Mouse (Mus musculus) kidney, adult 2 months (tissue): Measurements from ENCODE around the gene Cyth4. TPM values are rescaled to one million over a fixed set of nuclear protein-coding genes. Genes with fewer than 3 reads are reported as not detected.

ENCODE experiments used
- DNase-seq: peaks from one replicate; pipeline ENCODE4 v3.0.0; 2021
- H3K27ac ChIP-seq: fragments of 200-500 bp; 2 replicates; pipeline ENCODE4 v1.5.1; 2012; ENCODE audit warnings: low read depth, low read length, control low read depth, inconsistent platforms; ENCODE audit not compliant: insufficient read depth
- H3K27me3 ChIP-seq: fragments of 200-500 bp; replicated peaks from 2 replicates; pipeline ENCODE4 v1.6.1; 2012; ENCODE audit warnings: mild to moderate bottlenecking, moderate library complexity, low read length, inconsistent platforms; ENCODE audit not compliant: control insufficient read depth, insufficient read depth
- H3K36me3 ChIP-seq: fragments of 200-500 bp; 2 replicates; pipeline ENCODE4 v1.6.1; 2012; ENCODE audit warnings: mild to moderate bottlenecking, moderate library complexity, low read length, inconsistent platforms; ENCODE audit not compliant: control insufficient read depth, insufficient read depth
- H3K4me1 ChIP-seq: fragments of 200-500 bp; 2 replicates; pipeline ENCODE4 v1.6.1; 2011; ENCODE audit warnings: low read length; ENCODE audit not compliant: control insufficient read depth, insufficient read depth
- H3K4me3 ChIP-seq: fragments of 200-500 bp; 2 replicates; pipeline ENCODE4 v1.5.1; 2011; ENCODE audit warnings: mild to moderate bottlenecking, low read depth, low read length, control low read depth; ENCODE audit not compliant: insufficient read depth
- CTCF ChIP-seq: fragments of 200-500 bp; conservative IDR thresholded peaks from 2 replicates; pipeline ENCODE4 v1.5.1; 2011; ENCODE audit warnings: low read depth, mild to moderate bottlenecking, control low read depth, low read length, moderate library complexity, mixed read lengths; ENCODE audit not compliant: insufficient read depth, insufficient read length
- POLR2A ChIP-seq: fragments of 200-500 bp; IDR thresholded peaks from one replicate; pipeline ENCODE4 v1.6.1; 2011; ENCODE audit warnings: low read depth, low read length, control low read depth
- WGBS: fragments of 180-500 bp; shearing (Covaris S2); methylation state at CpG from one replicate; pipeline ENCODE4 v1.1.7; 2018; 5-methylcytosine and 5-hydroxymethylcytosine counted together
- polyA plus RNA-seq: library from polyadenylated mRNA; depleted of rRNA; stranded (reverse); fragments of >200 nt; gene quantifications from 2 replicates; pipeline ENCODE4 v1.2.3, GENCODE M21; 2012

Gene Cyth4
- polyA plus RNA-seq, 1 experiment, result 12.1 TPM

DNA sequence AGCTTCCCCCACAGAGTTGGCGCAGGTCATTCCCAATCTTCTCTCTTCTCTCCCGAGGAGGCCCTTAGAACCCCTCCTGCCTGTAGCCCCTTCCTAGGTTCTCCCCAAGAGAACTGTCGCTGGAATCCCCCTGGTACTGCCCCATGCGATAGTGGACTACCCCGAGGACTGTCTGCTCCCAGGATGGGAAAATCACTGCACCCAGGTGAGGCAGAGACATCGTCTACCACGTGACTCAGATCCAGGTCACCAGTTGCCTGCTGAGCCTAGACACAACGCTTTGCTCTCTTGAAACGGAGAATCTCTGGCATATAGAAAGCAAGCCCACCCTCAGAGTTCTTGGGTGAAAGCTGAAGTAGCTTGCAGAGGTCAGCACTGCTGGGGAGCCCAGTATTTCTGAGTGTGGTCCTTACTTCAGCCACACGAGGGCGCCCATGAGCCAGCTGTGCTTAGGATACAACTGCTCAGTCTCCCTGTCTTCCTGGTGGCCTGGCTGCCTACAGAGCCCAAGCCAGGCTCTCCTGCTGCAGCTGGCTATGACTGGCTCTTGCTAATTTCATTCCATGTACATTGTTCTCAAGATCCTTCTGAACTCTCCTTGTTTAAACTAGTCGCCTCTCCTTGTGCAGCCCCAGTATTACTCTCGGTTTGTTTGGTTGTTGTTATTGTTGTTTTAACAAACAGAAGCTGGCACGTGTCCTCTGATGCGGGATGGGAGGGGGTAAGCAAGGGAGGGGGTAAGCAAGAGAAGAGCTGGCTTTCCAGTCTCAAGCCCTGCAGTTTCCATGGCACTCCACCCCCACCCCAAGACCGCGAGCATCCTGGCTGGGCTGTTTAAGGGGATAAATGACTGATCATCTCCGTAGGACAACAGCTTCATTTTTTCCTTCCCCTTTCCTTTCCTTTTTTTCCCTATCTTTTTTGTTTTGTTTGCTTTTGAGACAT lies 9.5 kb upstream of the Cyth4 start:
- H3K4me3 ChIP-seq, result no peak overlapping the region
- DNase-seq, result peak; percentile 86
- no peaks in the 10 kb centered on the region for H3K27me3 ChIP-seq
- WGBS, result 56% methylated on average over 18 of the region's 18 CpGs
- no peaks in the 10 kb centered on the region for H3K36me3 ChIP-seq
- no peaks in the 10 kb centered on the region for H3K4me1 ChIP-seq
- TF ChIP-seq POLR2A (no peak), CTCF (peak; percentile 91)
- H3K27ac ChIP-seq, result no peak overlapping the region

DNA sequence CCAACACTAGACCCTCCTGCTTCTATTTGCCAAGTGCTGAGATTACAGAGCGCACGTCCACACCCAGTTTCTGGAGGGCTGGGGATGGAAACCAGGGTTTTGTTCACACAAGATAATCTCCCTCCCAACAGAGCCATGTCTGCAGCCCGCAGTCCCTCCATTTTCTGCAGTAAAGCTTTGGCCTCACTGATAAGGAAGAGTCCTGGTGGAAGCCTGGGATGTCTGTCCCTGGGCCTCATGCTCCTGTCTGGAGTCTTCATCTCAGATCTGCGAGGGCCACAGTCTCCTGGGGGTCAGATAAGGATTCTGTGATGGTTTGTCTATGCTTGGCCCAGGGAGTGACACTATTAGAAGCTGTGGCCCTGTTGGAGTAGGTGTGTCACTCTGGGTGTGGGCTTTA lies 8.8 kb upstream of the Cyth4 start:
- Histone ChIP-seq H3K36me3 (no peaks in the 10 kb centered on the region), H3K4me3 (no peak overlapping the region), H3K4me1 (no peaks in the 10 kb centered on the region), H3K27ac (no peak overlapping the region), H3K27me3 (no peaks in the 10 kb centered on the region)
- 88% methylated on average over 4 of the region's 4 CpGs for WGBS
- no peak for DNase-seq
- no peak for TF ChIP-seq POLR2A
- no peak for TF ChIP-seq CTCF

DNA sequence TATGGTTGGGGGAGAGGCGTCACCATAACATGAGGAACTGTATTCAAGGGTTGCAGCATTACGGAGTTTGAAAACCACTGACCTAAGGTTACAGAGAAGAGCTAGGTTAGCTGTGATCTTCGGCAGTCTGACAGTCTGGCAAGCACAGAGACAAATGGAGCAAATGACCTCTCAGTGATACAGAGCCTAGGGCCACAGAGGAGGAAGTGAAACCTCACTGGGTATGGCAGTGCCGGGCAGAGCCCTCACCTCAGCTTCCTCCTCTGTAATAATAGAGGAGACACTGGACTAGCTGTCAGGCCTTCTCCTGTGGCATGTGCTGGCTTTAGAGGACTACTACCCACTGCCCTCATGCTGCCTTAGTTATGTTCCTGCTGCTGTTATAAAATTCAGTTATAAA lies 7.9 kb upstream of the Cyth4 start:
- H3K27ac ChIP-seq, result no peak overlapping the region
- peak; percentile 31 for DNase-seq

DNA sequence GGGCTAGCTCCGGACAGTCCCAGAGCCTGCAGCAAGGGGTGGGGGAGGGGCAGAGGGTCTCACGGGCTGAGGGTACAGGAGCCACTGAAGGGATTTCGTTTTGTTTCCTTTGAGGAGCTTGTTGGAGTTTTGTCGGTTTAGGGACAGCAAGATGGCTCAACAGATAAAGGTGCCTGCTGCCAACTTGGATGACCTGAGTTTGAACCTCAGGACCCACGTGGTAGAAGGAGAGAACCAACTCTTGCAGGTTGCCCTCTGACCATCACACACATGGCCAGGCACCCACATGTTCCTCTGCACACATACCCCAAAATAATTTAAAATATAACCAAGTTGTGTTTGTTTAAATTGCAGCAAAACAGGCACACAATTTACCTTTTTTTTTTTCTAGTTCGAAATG lies 6.9 kb upstream of the Cyth4 start:
- no peak for DNase-seq
- no peaks in the 10 kb centered on the region for H3K36me3 ChIP-seq
- H3K4me1 ChIP-seq, result no peaks in the 10 kb centered on the region
- no peak overlapping the region for H3K27ac ChIP-seq
- WGBS, result 63% methylated on average over 6 of the region's 6 CpGs
- H3K27me3 ChIP-seq, result no peaks in the 10 kb centered on the region
- TF ChIP-seq CTCF, result no peak
- no peak for TF ChIP-seq POLR2A
- no peak overlapping the region for H3K4me3 ChIP-seq

More for the DNA sequence above, 7.9 kb upstream of the Cyth4 start:
- Histone ChIP-seq H3K27me3 (no peaks in the 10 kb centered on the region), H3K4me1 (no peaks in the 10 kb centered on the region), H3K4me3 (no peak overlapping the region), H3K36me3 (no peaks in the 10 kb centered on the region)
- TF ChIP-seq CTCF (no peak), POLR2A (no peak)
- WGBS, result 76% methylated on average over 4 of the region's 4 CpGs

DNA sequence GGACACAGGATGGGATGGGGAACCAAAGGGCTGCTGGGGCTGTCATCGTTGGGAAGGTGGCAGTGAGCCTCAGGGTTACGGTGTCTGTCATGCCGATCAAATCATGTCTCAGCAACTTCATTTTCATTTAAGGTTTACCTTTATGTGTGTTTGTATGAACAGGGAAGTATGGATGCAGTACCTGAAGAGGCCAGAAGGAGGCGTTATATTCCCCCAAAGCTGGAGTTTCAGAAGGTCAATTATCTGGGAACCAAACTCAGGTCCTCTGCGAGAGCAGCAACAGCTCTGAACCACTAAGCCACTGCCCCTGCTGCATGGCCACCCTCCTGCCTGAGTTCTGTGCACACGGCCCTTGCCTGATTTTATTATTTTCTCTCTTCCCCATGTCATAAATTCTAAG lies 6.1 kb upstream of the Cyth4 start:
- Histone ChIP-seq H3K27ac (no peak overlapping the region), H3K4me1 (no peaks in the 10 kb centered on the region), H3K27me3 (no peaks in the 10 kb centered on the region), H3K4me3 (no peak overlapping the region), H3K36me3 (no peaks in the 10 kb centered on the region)
- DNase-seq, result no peak
- WGBS, result 73% methylated on average over 6 of the region's 6 CpGs
- TF ChIP-seq CTCF (no peak), POLR2A (no peak)

DNA sequence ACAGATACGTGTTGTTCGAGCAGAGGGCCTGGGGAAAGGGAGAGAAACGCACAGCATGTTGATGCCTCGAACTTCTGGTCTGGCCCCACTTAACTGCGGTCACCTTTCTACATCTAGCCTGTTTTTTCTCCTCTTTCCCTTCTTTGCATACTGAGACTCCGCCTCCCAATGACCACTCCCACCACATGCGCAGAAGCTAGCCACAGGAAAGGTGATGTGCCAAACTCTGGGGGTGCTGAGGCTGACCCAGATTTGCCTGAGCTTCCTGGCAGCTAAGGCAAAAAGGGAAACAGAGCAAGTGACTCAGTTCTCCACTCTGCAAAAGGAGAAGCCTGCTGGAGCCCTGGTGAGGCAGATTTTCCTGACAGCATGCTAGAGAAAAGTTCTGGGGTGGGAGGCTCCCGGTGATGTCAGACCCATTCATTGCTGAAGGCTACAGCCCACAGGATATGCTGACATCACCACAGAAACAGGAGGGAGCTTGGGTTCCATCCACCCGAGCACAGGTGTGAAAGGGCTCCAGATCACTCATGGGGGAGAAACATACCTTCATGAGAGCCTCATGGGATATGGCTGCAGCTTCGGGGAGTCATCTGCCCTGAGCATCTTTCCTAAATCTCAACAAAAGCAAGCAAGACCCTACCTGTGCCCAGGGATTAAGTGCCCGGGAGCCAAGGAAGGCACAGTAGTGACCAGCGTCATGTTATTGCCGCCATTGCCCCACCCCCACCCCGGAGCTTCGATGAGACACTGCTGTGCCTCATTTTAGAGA lies 5.0 kb upstream of the Cyth4 start:
- 50% methylated on average over 15 of the region's 15 CpGs for WGBS
- H3K4me1 ChIP-seq, result no peaks in the 10 kb centered on the region
- TF ChIP-seq POLR2A (no peak), CTCF (no peak)
- H3K27ac ChIP-seq, result no peak overlapping the region
- no peak overlapping the region for H3K4me3 ChIP-seq
- DNase-seq, result no peak
- no peaks in the 10 kb centered on the region for H3K27me3 ChIP-seq
- H3K36me3 ChIP-seq, result no peaks in the 10 kb centered on the region

DNA sequence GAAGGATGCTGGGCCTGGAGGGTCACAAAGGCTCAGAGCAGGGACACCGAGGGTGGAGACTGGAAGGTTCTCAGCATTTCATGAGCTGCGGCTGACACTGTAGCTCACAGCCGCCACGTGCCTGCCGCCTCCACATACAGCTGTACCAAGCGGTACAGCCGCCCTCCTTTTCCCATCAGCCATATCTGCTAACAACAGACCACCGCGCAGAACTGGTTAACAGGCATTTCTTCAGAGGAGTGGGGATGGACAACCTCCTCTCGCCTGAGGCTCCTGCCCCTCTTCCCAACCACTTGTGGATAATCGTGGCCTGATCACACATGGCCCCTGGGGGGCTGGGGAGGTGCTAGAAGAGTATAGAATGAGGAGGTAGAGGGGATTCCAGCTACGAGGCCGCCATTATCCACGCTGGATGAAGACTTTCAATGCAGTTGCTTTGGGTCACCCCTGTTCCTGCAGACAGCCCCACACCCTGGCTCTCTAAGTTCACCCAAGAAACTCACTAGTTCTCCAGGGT lies 4.3 kb upstream of the Cyth4 start:
- no peaks in the 10 kb centered on the region for H3K36me3 ChIP-seq
- no peak overlapping the region for H3K27ac ChIP-seq
- no peak overlapping the region for H3K4me3 ChIP-seq
- WGBS, result 75% methylated on average over 14 of the region's 14 CpGs
- no peak for DNase-seq
- H3K27me3 ChIP-seq, result no peaks in the 10 kb centered on the region
- no peaks in the 10 kb centered on the region for H3K4me1 ChIP-seq
- no peak for TF ChIP-seq POLR2A
- no peak for TF ChIP-seq CTCF
